Mouse (Mus musculus) liver, postnatal 0 days (tissue): ENCODE results near the gene Fam98c. TPM values are rescaled to one million over a fixed set of nuclear protein-coding genes. Genes with fewer than 3 reads are reported as not detected.

Source experiments
- ATAC-seq: fragments of 200-750 bp; cut with Nextera tagmentation; 2 replicates; pipeline ENCODE4 v1.8.0; 2017; ENCODE audit warnings: mild to moderate bottlenecking, moderate library complexity
- DNase-seq: peaks from one replicate; pipeline ENCODE4 v3.0.0-alpha.2; 2016
- H3K27ac ChIP-seq: fragments of 300-500 bp; sonication (generic); 2 replicates; pipeline ENCODE4 v1.5.1; 2014; ENCODE audit warnings: antibody characterized with exemption, moderate library complexity, mild to moderate bottlenecking, low read depth
- H3K27me3 ChIP-seq: fragments of 300-500 bp; sonication (generic); 2 replicates; pipeline ENCODE4 v1.6.1; 2014; ENCODE audit warnings: low read length, control low read depth, mixed read lengths; ENCODE audit not compliant: insufficient read depth
- H3K36me3 ChIP-seq: fragments of 300-500 bp; sonication (generic); replicated peaks from 2 replicates; pipeline ENCODE4 v1.6.1; 2014; ENCODE audit warnings: mild to moderate bottlenecking, control low read depth, low read length, moderate library complexity, mixed read lengths; ENCODE audit not compliant: insufficient read depth
- H3K4me1 ChIP-seq: fragments of 300-500 bp; sonication (generic); 2 replicates; pipeline ENCODE4 v1.6.1; 2014; ENCODE audit warnings: antibody characterized with exemption, mild to moderate bottlenecking, control low read depth; ENCODE audit not compliant: insufficient read depth
- H3K4me2 ChIP-seq: fragments of 300-500 bp; sonication (generic); 2 replicates; pipeline ENCODE4 v1.6.1; 2014; ENCODE audit warnings: low read depth, mild to moderate bottlenecking, low read length, moderate library complexity, mixed read lengths
- H3K4me3 ChIP-seq: fragments of 300-500 bp; sonication (generic); 2 replicates; pipeline ENCODE4 v1.5.1; 2014; ENCODE audit warnings: low read depth, low read length
- H3K9ac ChIP-seq: fragments of 300-500 bp; sonication (generic); replicated peaks from 2 replicates; pipeline ENCODE4 v1.6.1; 2014; ENCODE audit warnings: mild to moderate bottlenecking, moderate library complexity
- H3K9me3 ChIP-seq: fragments of 300-500 bp; sonication (generic); 2 replicates; pipeline ENCODE4 v1.6.1; 2016; ENCODE audit warnings: mild to moderate bottlenecking, control low read depth, low read length, mixed read lengths
- CTCF ChIP-seq: sonication (generic); IDR thresholded peaks from 2 replicates; pipeline ENCODE4 v1.5.1; 2016; ENCODE audit warnings: antibody characterized with exemption, low read depth
- EP300 ChIP-seq: IDR thresholded peaks from 2 replicates; pipeline ENCODE4 v1.6.1; 2016; ENCODE audit warnings: antibody characterized with exemption, low read depth, mild to moderate bottlenecking
- WGBS: fragments of 180-500 bp; shearing (Covaris S2); extraction: QIAGEN DNeasy Blood & Tissue Kit; methylation state at CpG from one replicate; pipeline ENCODE4 v1.1.7; 2014; ENCODE audit not compliant: insufficient replicate concordance; 5-methylcytosine and 5-hydroxymethylcytosine counted together
- polyA plus RNA-seq: library from polyadenylated mRNA; unstranded; fragments of >200 nt; fragmentation: Nextera tagmentation; extraction: Ambion mirVana; gene quantifications from 2 replicates; pipeline ENCODE4 v1.2.1, GENCODE M21; 2015

The Fam98c gene
- polyA plus RNA-seq, 1 experiment from 2014 or later = 10.5 TPM

- Histone ChIP-seq H3K4me2 (no peak overlapping the region), H3K27ac (no peak overlapping the region), H3K36me3 (no peaks in the 10 kb centered on the region), H3K4me3 (no peak overlapping the region), H3K27me3 (0 out of 2 replicates have a peak, but pooled peaks cover 8% of the 10 kb centered on the region), H3K4me1 (peaks cover 10% of the 10 kb centered on the region), H3K9ac (no peak overlapping the region), H3K9me3 (no peaks in the 10 kb centered on the region)
- DNase-seq (no peak), ATAC-seq (no peak)
- 45% methylated on average over 2 of the region's 2 CpGs for WGBS
- TF ChIP-seq CTCF (peak; percentile 68), EP300 (no peak)
These were observed 27.3 kb downstream of the Fam98c start for GRCm38 (mm10) chr7:29128725-29129124.

GRCm38 (mm10) chr7:29126173-29126915 lies 29.7 kb downstream of the Fam98c start:
- DNase-seq (peak; percentile 75), ATAC-seq (peak; percentile 51)
- 0 out of 2 replicates have a peak, but pooled peaks cover 8% of the 10 kb centered on the region for H3K27me3 ChIP-seq
- no peaks in the 10 kb centered on the region for H3K36me3 ChIP-seq
- 14% methylated on average over 7 of the region's 7 CpGs for WGBS
- TF ChIP-seq CTCF (peak; percentile 79), EP300 (no peak)
- H3K4me3 ChIP-seq = no peak overlapping the region
- H3K27ac ChIP-seq = no peak overlapping the region
- H3K4me1 ChIP-seq = peaks cover 14% of the 10 kb centered on the region
- no peaks in the 10 kb centered on the region for H3K9me3 ChIP-seq
- H3K9ac ChIP-seq = no peak overlapping the region
- no peak overlapping the region for H3K4me2 ChIP-seq

GRCm38 (mm10) chr7:29124970-29125369 lies 31.1 kb downstream of the Fam98c start, which contains the start of gene Ryr1:
Ryr1 (minus strand) TSS chr7:29125179.
- Histone ChIP-seq H3K36me3 (no peaks in the 10 kb centered on the region), H3K4me1 (peaks cover 14% of the 10 kb centered on the region), H3K9ac (no peak within 1 kb of the TSS; the same call in 1 of the 2 replicates), H3K4me3 (peak within 1 kb of the TSS; percentile 14), H3K27ac (no peak within 1 kb of the TSS), H3K9me3 (no peaks in the 10 kb centered on the region), H3K4me2 (peak within 1 kb of the TSS; percentile 66), H3K27me3 (0 out of 2 replicates have a peak, but pooled peaks cover 8% of the 10 kb centered on the region)
- DNase-seq (peak; percentile 78), ATAC-seq (peak; percentile 72)
- under 1% methylated on average over 16 of the region's 16 CpGs for WGBS
- TF ChIP-seq CTCF = no peak

GRCm38 (mm10) chr7:29123531-29124358 lies 32.3 kb downstream of the Fam98c start:
- H3K27ac ChIP-seq = no peak overlapping the region
- no peak overlapping the region for H3K9ac ChIP-seq
- TF ChIP-seq CTCF (no peak), EP300 (no peak)
- H3K36me3 ChIP-seq = no peaks in the 10 kb centered on the region
- H3K4me1 ChIP-seq = peaks cover 14% of the 10 kb centered on the region
- H3K4me3 ChIP-seq = no peak overlapping the region
- no peak for ATAC-seq
- 0 out of 2 replicates have a peak, but pooled peaks cover 8% of the 10 kb centered on the region for H3K27me3 ChIP-seq
- WGBS = 44% methylated on average over 5 of the region's 5 CpGs
- 0 out of 2 replicates have a peak overlapping the region, but pooled peaks have one; percentile 6 for H3K4me2 ChIP-seq
- DNase-seq = no peak
- no peaks in the 10 kb centered on the region for H3K9me3 ChIP-seq

GRCm38 (mm10) chr7:29122821-29123220 lies 33.2 kb downstream of the Fam98c start:
- ATAC-seq (no peak), DNase-seq (no peak)
- Histone ChIP-seq H3K36me3 (no peaks in the 10 kb centered on the region), H3K4me3 (no peak overlapping the region), H3K9ac (no peak overlapping the region), H3K27me3 (0 out of 2 replicates have a peak, but pooled peaks cover 8% of the 10 kb centered on the region), H3K4me2 (no peak overlapping the region), H3K4me1 (peaks cover 14% of the 10 kb centered on the region), H3K9me3 (no peaks in the 10 kb centered on the region), H3K27ac (no peak overlapping the region)
- 78% methylated on average over 9 of the region's 9 CpGs for WGBS
- TF ChIP-seq CTCF (no peak), EP300 (no peak)

- no peak overlapping the region for H3K27ac ChIP-seq
- no peak for TF ChIP-seq CTCF
- 0 out of 2 replicates have a peak, but pooled peaks cover 4% of the 10 kb centered on the region for H3K27me3 ChIP-seq
- whole genome bisulfite sequencing = 61% methylated on average over 1 of the region's 1 CpGs
- H3K4me3 ChIP-seq = no peak overlapping the region
- no peaks in the 10 kb centered on the region for H3K36me3 ChIP-seq
- H3K9ac ChIP-seq = no peak overlapping the region
- no peak for DNase-seq
- peaks cover 9% of the 10 kb centered on the region for H3K4me1 ChIP-seq
- H3K4me2 ChIP-seq = no peak overlapping the region
- no peak for ATAC-seq
- H3K9me3 ChIP-seq = no peaks in the 10 kb centered on the region
These were observed 36.5 kb downstream of the Fam98c start for GRCm38 (mm10) chr7:29119526-29119925.
